In the genomic region with DNA sequence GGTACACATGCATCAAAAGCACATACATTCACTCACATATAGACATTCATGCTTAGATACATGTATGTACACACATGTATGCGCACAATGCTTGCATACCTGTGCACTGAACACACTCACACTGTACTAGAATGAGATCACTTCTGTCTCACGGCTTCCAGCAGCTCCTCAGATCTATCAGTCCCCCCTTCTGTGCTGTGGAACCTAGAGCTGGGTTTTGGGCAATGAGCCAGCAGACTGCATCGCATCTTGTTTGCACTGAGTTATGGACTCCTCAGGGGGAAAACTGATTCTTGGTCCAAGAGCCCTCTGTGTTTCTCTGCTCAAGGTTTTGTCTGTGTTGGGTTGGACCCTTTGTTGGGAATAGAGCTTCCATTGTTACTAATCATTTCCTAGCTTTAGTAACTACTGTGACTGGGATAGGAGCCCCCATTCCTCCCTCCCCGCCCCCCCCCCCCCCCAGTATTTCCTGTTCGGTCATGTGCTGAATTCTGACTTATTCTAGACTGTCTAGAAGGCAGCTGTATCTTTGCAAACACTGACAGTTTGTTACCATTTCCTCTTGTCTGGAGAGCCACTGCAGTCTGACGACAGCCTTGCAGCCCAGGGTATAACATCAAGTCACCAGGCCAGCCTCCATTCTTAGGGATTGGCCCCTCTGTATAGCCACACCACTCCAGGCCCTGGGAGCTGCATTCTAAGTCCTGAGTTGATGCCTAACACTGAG, we compare ENCODE assay signal across 9 mouse cellular contexts.
DNase-seq lines count a peak whose midpoint lies in the region; ATAC-seq lines count a peak whose summit lies in the region.
"Had no signal": no experiment of that assay in that cellular context is flagged by ENCODE, and none has a peak within 500 bp of the region (broad histone marks: within the 10 kb centered on the region; RNA-seq: fewer than 3 reads in every experiment).

No protein-coding gene starts in this region.

- H3K4me2 ChIP-seq in embryonic facial prominence, embryonic 14.5 days (ENCODE audit: low read depth, low read length): no peak overlapping the region
- H3K4me2 ChIP-seq in intestine, embryonic 16.5 days (ENCODE audit: low read depth, low read length): no peak overlapping the region
- H3K4me2 ChIP-seq in neural tube, embryonic 13.5 days: no peak overlapping the region

- no peak overlapping the region for H3K9ac ChIP-seq in embryonic facial prominence, embryonic 14.5 days (ENCODE audit: low read depth, low read length)
- H3K9ac ChIP-seq in intestine, embryonic 16.5 days (ENCODE audit: low read depth, low read length): no peak overlapping the region
- H3K9ac ChIP-seq in neural tube, embryonic 13.5 days: no peak overlapping the region

- ATAC-seq in embryonic facial prominence, embryonic 14.5 days (ENCODE audit: low read depth): peak; percentile 22; the same call in 1 of the 2 replicates
- peak; percentile 82 for ATAC-seq in intestine, embryonic 16.5 days
- peak; percentile 71 for ATAC-seq in neural tube, embryonic 13.5 days (ENCODE audit: low read depth)

- H3K9me3 ChIP-seq in embryonic facial prominence, embryonic 14.5 days (ENCODE audit: control insufficient read depth, low read length): no peaks in the 10 kb centered on the region
- H3K9me3 ChIP-seq in intestine, embryonic 16.5 days (ENCODE audit: control insufficient read depth, low read length): no peaks in the 10 kb centered on the region
- no peaks in the 10 kb centered on the region for H3K9me3 ChIP-seq in neural tube, embryonic 13.5 days
- H3K9me3 ChIP-seq: G1E had no signal

- peak; percentile 20 for DNase-seq in kidney, adult 9 months
- no peak for DNase-seq in kidney, adult 11 months
- DNase-seq in embryonic facial prominence, embryonic 14.5 days (ENCODE audit: low spot score): peak; percentile 73
- no peak for DNase-seq in adrenal gland, adult 18-20 months (ENCODE audit: low spot score in 2 of 2)
- no peak for DNase-seq in cerebellum, postnatal 14 days
- no peak for DNase-seq in layer of hippocampus, adult 18-20 months (ENCODE audit: low spot score in 2 of 2)

- WGBS in embryonic facial prominence, embryonic 14.5 days: 36% methylated on average over 5 of the region's 6 CpGs
- 37% methylated on average over 6 of the region's 6 CpGs for WGBS in intestine, embryonic 16.5 days
- 36% methylated on average over 5 of the region's 6 CpGs for whole genome bisulfite sequencing in neural tube, embryonic 13.5 days

- no peaks in the 10 kb centered on the region for H3K27me3 ChIP-seq in embryonic facial prominence, embryonic 14.5 days (replicated peaks; ENCODE audit: control insufficient read depth, insufficient read depth, low read length)
- no peaks in the 10 kb centered on the region for H3K27me3 ChIP-seq in intestine, embryonic 16.5 days (replicated peaks; ENCODE audit: control insufficient read depth, insufficient read depth, low read length)
- peaks cover 38% of the 10 kb centered on the region for H3K27me3 ChIP-seq in neural tube, embryonic 13.5 days

- no peaks in the 10 kb centered on the region for H3K36me3 ChIP-seq in embryonic facial prominence, embryonic 14.5 days (ENCODE audit: control insufficient read depth, insufficient read depth, low read length)
- no peaks in the 10 kb centered on the region for H3K36me3 ChIP-seq in intestine, embryonic 16.5 days (ENCODE audit: control insufficient read depth, insufficient read depth, low read length)
- H3K36me3 ChIP-seq in neural tube, embryonic 13.5 days: no peaks in the 10 kb centered on the region
- H3K36me3 ChIP-seq: G1E had no signal

- H3K27ac ChIP-seq in embryonic facial prominence, embryonic 14.5 days (replicated peaks; ENCODE audit: low read depth, low read length): no peak overlapping the region
- no peak overlapping the region; the same call in 1 of the 2 replicates for H3K27ac ChIP-seq in intestine, embryonic 16.5 days (ENCODE audit: low read length)
- H3K27ac ChIP-seq in neural tube, embryonic 13.5 days (replicated peaks): peak overlapping the region; percentile 23; the same call in 1 of the 2 replicates

- H3K4me1 ChIP-seq in embryonic facial prominence, embryonic 14.5 days (ENCODE audit: control insufficient read depth, insufficient read depth, low read length): peaks cover 9% of the 10 kb centered on the region
- peaks cover 9% of the 10 kb centered on the region for H3K4me1 ChIP-seq in intestine, embryonic 16.5 days (ENCODE audit: control insufficient read depth, insufficient read depth, low read length)
- peaks cover 32% of the 10 kb centered on the region for H3K4me1 ChIP-seq in neural tube, embryonic 13.5 days (replicated peaks)

- H3K4me3 ChIP-seq in embryonic facial prominence, embryonic 14.5 days (ENCODE audit: low read depth, low read length): no peak overlapping the region
- H3K4me3 ChIP-seq in intestine, embryonic 16.5 days (ENCODE audit: low read length): no peak overlapping the region
- H3K4me3 ChIP-seq in neural tube, embryonic 13.5 days: no peak overlapping the region

Comparison
In these comparisons a context has a peak if more than half of its experiments do, and no peak if none do; other contexts are left out.
1. DNase-seq: peak in kidney, adult 9 months (single experiment) and embryonic facial prominence, embryonic 14.5 days (single experiment); none in kidney, adult 11 months (single experiment), adrenal gland, adult 18-20 months (0 of 2), cerebellum, postnatal 14 days (0 of 2) and layer of hippocampus, adult 18-20 months (0 of 2).
2. ATAC-seq: peak in every context shown above with its lines; median percentile 82 in intestine, embryonic 16.5 days; 71 in neural tube, embryonic 13.5 days; 22 in embryonic facial prominence, embryonic 14.5 days.